Mouse (Mus musculus) left cerebral cortex, postnatal 25 days (tissue): ENCODE data around the gene Cacna2d4. TPM values are rescaled to one million over a fixed set of nuclear protein-coding genes. Genes with fewer than 3 reads are reported as not detected.

Source experiments
- total RNA-seq, 2 experiments: library from RNA; stranded (reverse); gene quantifications; 2 replicates each; pipeline ENCODE4 v1.2.3; 2021

The Cacna2d4 gene
- total RNA-seq, 2 experiments from 2014 or later: 2.6 to 4.6 TPM

Other genes with a start within 250 kb of the Cacna2d4 start
- 10 to 100 TPM; 14.7 to 16.5 TPM for gene Dcp1b, start 61.3 kb upstream of the Cacna2d4 start, total RNA-seq
- gene Cacna1c, start 40.1 kb upstream of the Cacna2d4 start, total RNA-seq: 10 to 100 TPM; 60.6 to 70.9 TPM
- 10 to 100 TPM; 52.0 to 56.5 TPM for gene Lrtm2, start 94.2 kb downstream of the Cacna2d4 start, total RNA-seq
- 10 to 100 TPM; 36.6 to 40.2 TPM for gene Adipor2, start 181.2 kb downstream of the Cacna2d4 start, total RNA-seq
- gene Fbxl14, start 243.1 kb downstream of the Cacna2d4 start, total RNA-seq: 10 to 100 TPM; 33.5 to 34.3 TPM